8 mouse cellular contexts compared by ENCODE assay signal in the genomic region with DNA sequence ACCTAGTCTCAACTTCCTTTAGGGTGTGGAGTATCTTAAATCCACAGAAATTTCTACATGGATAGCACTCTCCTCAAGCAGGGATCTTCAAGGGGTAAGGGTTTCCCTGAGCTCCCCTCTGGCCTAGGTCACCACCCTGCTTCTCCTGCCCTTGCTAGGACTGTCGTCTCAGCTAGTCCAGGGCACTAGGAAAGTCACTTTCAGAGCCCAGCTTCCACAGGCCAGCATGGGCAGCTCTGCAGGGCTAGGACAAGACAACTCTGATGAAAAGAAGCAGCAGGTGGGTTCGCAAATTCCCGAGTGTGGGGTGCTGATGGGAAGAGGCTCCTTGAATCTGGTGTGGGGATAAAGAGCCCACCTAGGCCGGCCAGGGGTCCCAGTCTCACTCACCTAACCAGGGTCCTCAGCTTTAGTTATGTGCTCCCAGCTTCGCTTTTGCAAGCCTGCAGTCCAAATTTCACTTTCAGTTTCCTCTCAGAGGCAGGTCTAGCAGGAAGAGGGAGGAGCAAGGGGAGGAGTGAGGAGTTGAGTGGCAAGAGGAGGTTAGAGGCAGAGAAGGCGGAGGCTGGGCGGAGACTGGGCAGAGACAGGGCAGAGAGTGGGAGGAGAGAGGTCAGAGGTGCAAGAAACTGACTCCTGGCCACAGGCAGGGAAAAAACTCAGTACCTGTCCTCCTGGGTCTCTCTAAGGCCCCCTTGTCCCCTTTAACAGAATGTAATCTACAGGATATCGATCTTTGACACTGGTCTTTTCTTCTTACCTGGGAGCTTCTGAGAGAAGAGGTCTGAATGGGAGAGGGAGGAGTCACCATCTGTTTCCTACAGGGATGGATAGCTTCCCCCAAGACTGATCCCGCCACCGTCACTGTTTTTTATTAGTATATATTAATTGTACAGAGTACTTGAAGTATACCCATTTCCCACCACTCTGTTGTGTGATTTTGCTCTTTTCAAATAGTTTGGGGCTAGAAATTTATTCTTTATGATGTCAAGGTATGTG. TPM values are rescaled to one million over a fixed set of nuclear protein-coding genes. Genes with fewer than 3 reads are reported as not detected.
DNase-seq lines count a peak whose midpoint lies in the region; ATAC-seq lines count a peak whose summit lies in the region.

A gene (minus strand): TSS at position 488 of the 999 bp plus-strand sequence.

- H3K27me3 ChIP-seq in hindbrain, embryonic 10.5 days (ENCODE audit: insufficient read depth, poor library complexity, severe bottlenecking) = no peaks in the 10 kb centered on the region
- no peaks in the 10 kb centered on the region for H3K27me3 ChIP-seq in lung, embryonic 16.5 days (ENCODE audit: control insufficient read depth, insufficient read depth, low read depth, low read length)

- H3K4me3 ChIP-seq in hindbrain, embryonic 10.5 days = peak within 1 kb of the TSS; percentile 55
- H3K4me3 ChIP-seq in lung, embryonic 16.5 days (ENCODE audit: low read length) = peak within 1 kb of the TSS; percentile 67

- no peaks in the 10 kb centered on the region for H3K36me3 ChIP-seq in hindbrain, embryonic 10.5 days
- H3K36me3 ChIP-seq in lung, embryonic 16.5 days (ENCODE audit: control insufficient read depth, insufficient read depth, low read length) = no peaks in the 10 kb centered on the region

- H3K9ac ChIP-seq in lung, embryonic 16.5 days (ENCODE audit: low read length) = peak within 1 kb of the TSS; percentile 77

- H3K9me3 ChIP-seq in hindbrain, embryonic 10.5 days = no peaks in the 10 kb centered on the region
- H3K9me3 ChIP-seq in lung, embryonic 16.5 days (ENCODE audit: control insufficient read depth, low read length) = no peaks in the 10 kb centered on the region

- WGBS in hindbrain, embryonic 10.5 days = 22% methylated on average over 10 of the region's 10 CpGs
- WGBS in lung, embryonic 16.5 days = 16% methylated on average over 10 of the region's 10 CpGs

- H3K4me1 ChIP-seq in hindbrain, embryonic 10.5 days (replicated peaks) = peaks cover 13% of the 10 kb centered on the region
- H3K4me1 ChIP-seq in lung, embryonic 16.5 days (replicated peaks; ENCODE audit: control insufficient read depth, insufficient read depth, low read length) = 0 out of 2 replicates have a peak, but pooled peaks cover 2% of the 10 kb centered on the region

- ATAC-seq in frontal cortex, adult (ENCODE audit: low TSS enrichment) = peak; percentile 94
- ATAC-seq in lung, embryonic 16.5 days (ENCODE audit: low read depth) = peak; percentile 99

- H3K4me2 ChIP-seq in lung, embryonic 16.5 days (ENCODE audit: low read depth, low read length) = peak within 1 kb of the TSS; percentile 76

- DNase-seq in Muller cell, postnatal 12 days (ENCODE audit: inconsistent ontology term) = peak; percentile 86
- DNase-seq in cerebellum, adult 9-10 months = peak; percentile 58
- DNase-seq in hindbrain, embryonic 10.5 days (ENCODE audit: low spot score) = peak; percentile 63
- peak; percentile 30 for DNase-seq in layer of hippocampus, adult 9-10 months (ENCODE audit: low spot score)
- peak; percentile 83 for DNase-seq in ovary, adult 18-20 months (ENCODE audit: low spot score)
- DNase-seq in thymus, postnatal 0 days (ENCODE audit: low spot score) = peak; percentile 87

- H3K27ac ChIP-seq in hindbrain, embryonic 10.5 days = peak within 1 kb of the TSS; percentile 75
- H3K27ac ChIP-seq in lung, embryonic 16.5 days (ENCODE audit: low read length) = peak within 1 kb of the TSS; percentile 36; the same call in 1 of the 2 replicates

RNA-seq across cellular contexts. Expression of the gene that starts here (rescaled TPM):
- 0.37 and 0.42 TPM in 2 replicates for polyA plus RNA-seq in hindbrain, embryonic 10.5 days (2016; fragmentation: Nextera tagmentation; extraction: Ambion mirVana)
- polyA plus RNA-seq in lung, embryonic 16.5 days (2015; fragmentation: Nextera tagmentation; extraction: Ambion mirVana) = 1.1 TPM in 2 replicates
- 3.0 and 3.9 TPM in 2 replicates for polyA plus RNA-seq in thymus, postnatal 0 days (2015; fragmentation: Nextera tagmentation; extraction: Ambion mirVana)

Comparison
In these comparisons a context has a peak if more than half of its experiments do, and no peak if none do; other contexts are left out.
1. Peak in every context shown above with its lines: DNase-seq, ATAC-seq, H3K4me3 ChIP-seq and H3K27ac ChIP-seq.
2. Peak in DNase-seq, H3K4me3 ChIP-seq and H3K27ac ChIP-seq in hindbrain, embryonic 10.5 days; RNA of the gene not detected or under 1 TPM.
3. DNase-seq: peak in every context shown above with its lines; median percentile 87 in thymus, postnatal 0 days; 86 in Muller cell, postnatal 12 days; 83 in ovary, adult 18-20 months; 63 in hindbrain, embryonic 10.5 days; 58 in cerebellum, adult 9-10 months; 30 in layer of hippocampus, adult 9-10 months.